Mouse (Mus musculus): Measurements from ENCODE around the gene Ucn2. TPM values are rescaled to one million over a fixed set of nuclear protein-coding genes. Genes with fewer than 3 reads are reported as not detected.

Gene Ucn2
- polyA plus RNA-seq (2015; fragmentation: Nextera tagmentation; extraction: Ambion mirVana): 0.13 TPM in 1 of 2 replicates, not detected in the other

GRCm38 (mm10) chr9:108985710-108986109, at the start of gene Ucn2:
Gene Ucn2, plus strand, starts transcription at chr9:108986010.

GRCm38 (mm10) chr9:108936418-108937364, 49.1 kb upstream of the Ucn2 start, which contains the start of gene Uqcrc1:
Gene Uqcrc1, plus strand, starts transcription at chr9:108936633.

GRCm38 (mm10) chr9:108953081-108953636, 32.7 kb upstream of the Ucn2 start, which contains the start of gene Col7a1:
Gene Col7a1, plus strand, starts transcription at chr9:108953586.

GRCm38 (mm10) chr9:108991428-108992084, 5.7 kb downstream of the Ucn2 start, which contains the start of gene Pfkfb4:
Gene Pfkfb4, plus strand, starts transcription at chr9:108991778.

MicroRNAs encoded within 50 kb of the gene (microRNA counts, 519-probe panel; counts per million panel counts)
- 40.5 counts per million for microRNA mmu-miR-711

Small RNA genes lying within 50 kb of the gene (microRNA-seq; reads per million reads assigned to microRNA genes)
- not detected for gene Mir711

Other genes with a start within 250 kb of the Ucn2 start
- 153 and 186 TPM in 2 replicates for gene Ip6k2, start 202.2 kb upstream of the Ucn2 start, polyA plus RNA-seq (2015; fragmentation: Nextera tagmentation; extraction: Ambion mirVana)
- gene Nckipsd, start 177.6 kb upstream of the Ucn2 start, polyA plus RNA-seq (2015; fragmentation: Nextera tagmentation; extraction: Ambion mirVana): 29.3 and 29.7 TPM in 2 replicates
- gene Celsr3, start 159.7 kb upstream of the Ucn2 start, polyA plus RNA-seq (2015; fragmentation: Nextera tagmentation; extraction: Ambion mirVana): 5.2 and 8.2 TPM in 2 replicates
- 25.2 and 32.2 TPM in 2 replicates for gene Slc26a6, start 132.7 kb upstream of the Ucn2 start, polyA plus RNA-seq (2015; fragmentation: Nextera tagmentation; extraction: Ambion mirVana)
- not detected in 2 replicates for gene Tmem89, start 71.4 kb upstream of the Ucn2 start, polyA plus RNA-seq (2015; fragmentation: Nextera tagmentation; extraction: Ambion mirVana)
- gene Uqcrc1, start 49.4 kb upstream of the Ucn2 start, polyA plus RNA-seq (2015; fragmentation: Nextera tagmentation; extraction: Ambion mirVana): 610 and 634 TPM in 2 replicates
- 1.9 and 2.4 TPM in 2 replicates for gene Col7a1, start 32.4 kb upstream of the Ucn2 start, polyA plus RNA-seq (2015; fragmentation: Nextera tagmentation; extraction: Ambion mirVana)
- gene Pfkfb4, start 5.8 kb downstream of the Ucn2 start, polyA plus RNA-seq (2015; fragmentation: Nextera tagmentation; extraction: Ambion mirVana): 16.8 and 21.5 TPM in 2 replicates
- 84.2 and 85.5 TPM in 2 replicates for gene Shisa5, start 52.6 kb downstream of the Ucn2 start, polyA plus RNA-seq (2015; fragmentation: Nextera tagmentation; extraction: Ambion mirVana)
- gene Trex1, start 73.7 kb downstream of the Ucn2 start, polyA plus RNA-seq (2015; fragmentation: Nextera tagmentation; extraction: Ambion mirVana): 15.9 and 21.4 TPM in 2 replicates
- 26.0 and 28.4 TPM in 2 replicates for gene Atrip, start 88.1 kb downstream of the Ucn2 start, polyA plus RNA-seq (2015; fragmentation: Nextera tagmentation; extraction: Ambion mirVana)
- 7.3 and 8.0 TPM in 2 replicates for gene Ccdc51, start 96.5 kb downstream of the Ucn2 start, polyA plus RNA-seq (2015; fragmentation: Nextera tagmentation; extraction: Ambion mirVana)
- 806 and 829 TPM in 2 replicates for gene Tma7, start 96.6 kb downstream of the Ucn2 start, polyA plus RNA-seq (2015; fragmentation: Nextera tagmentation; extraction: Ambion mirVana)
- 8.7 and 11.0 TPM in 2 replicates for gene Plxnb1, start 109.4 kb downstream of the Ucn2 start, polyA plus RNA-seq (2015; fragmentation: Nextera tagmentation; extraction: Ambion mirVana)
- not detected in 2 replicates for gene Fbxw21, start 176.0 kb downstream of the Ucn2 start, polyA plus RNA-seq (2015; fragmentation: Nextera tagmentation; extraction: Ambion mirVana)
- not detected in 2 replicates for gene Fbxw13, start 210.0 kb downstream of the Ucn2 start, polyA plus RNA-seq (2015; fragmentation: Nextera tagmentation; extraction: Ambion mirVana)
- gene Fbxw20, start 248.7 kb downstream of the Ucn2 start, polyA plus RNA-seq (2015; fragmentation: Nextera tagmentation; extraction: Ambion mirVana): 0.14 TPM in 1 of 2 replicates, not detected in the other

Measured in neural tube, postnatal 0 days (tissue).